Mouse (Mus musculus) lung, postnatal 14 days (tissue): ENCODE data around the gene Ttll11.

Experiments
- DNase-seq: peaks from one replicate; pipeline ENCODE4 v3.0.0; 2021

The Ttll11 gene

DNA sequence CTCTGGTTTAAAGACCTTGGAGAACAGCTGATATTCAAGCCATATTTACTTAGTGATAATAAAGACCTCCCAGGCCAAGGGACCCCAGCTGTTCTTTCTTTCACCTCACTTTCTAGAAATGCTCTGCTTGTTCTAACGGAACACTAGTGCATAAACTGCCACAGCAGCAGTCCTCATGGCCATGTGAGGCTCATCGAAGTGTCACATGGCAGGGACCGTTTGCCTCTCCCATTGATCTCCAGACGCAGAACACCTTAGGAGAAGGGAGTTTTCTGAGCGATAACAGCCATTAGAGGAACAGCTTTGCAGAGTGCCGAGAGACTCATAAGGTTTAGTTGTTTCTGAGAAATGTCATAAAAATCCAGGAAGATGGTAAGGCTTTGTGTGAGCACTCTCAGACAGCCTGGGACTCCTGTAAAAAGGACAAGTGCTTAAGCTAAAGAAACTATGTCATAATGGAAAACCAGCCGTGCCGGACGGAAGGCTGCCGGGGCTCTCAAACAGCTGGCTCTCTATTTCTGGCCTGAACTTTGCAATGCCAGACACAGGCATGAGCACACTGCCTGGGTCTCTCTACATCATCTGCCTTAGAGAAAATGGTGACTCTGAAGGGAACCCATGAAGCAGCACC lies 13.7 kb downstream of the Ttll11 start:
- DNase-seq = no peak

DNA sequence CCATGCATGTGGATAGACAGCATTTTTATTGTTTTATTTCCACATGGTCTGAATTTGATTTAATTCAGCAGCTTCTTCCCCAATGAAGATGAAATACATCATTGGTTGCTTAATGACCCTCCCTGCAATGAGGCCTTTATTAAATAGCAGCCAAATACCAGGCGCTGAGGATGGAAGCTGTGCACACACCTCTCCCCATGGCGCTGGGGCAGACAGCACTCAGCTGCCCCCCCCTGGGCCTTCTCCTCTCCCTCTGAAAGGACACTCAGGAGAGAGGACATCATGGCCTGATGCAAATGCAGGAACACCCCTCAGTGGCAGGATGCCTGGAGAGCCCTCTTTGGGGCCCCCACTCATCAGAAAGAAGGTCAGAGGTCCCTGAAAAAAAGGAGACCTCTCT lies 16.4 kb downstream of the Ttll11 start:
- no peak for DNase-seq

DNA sequence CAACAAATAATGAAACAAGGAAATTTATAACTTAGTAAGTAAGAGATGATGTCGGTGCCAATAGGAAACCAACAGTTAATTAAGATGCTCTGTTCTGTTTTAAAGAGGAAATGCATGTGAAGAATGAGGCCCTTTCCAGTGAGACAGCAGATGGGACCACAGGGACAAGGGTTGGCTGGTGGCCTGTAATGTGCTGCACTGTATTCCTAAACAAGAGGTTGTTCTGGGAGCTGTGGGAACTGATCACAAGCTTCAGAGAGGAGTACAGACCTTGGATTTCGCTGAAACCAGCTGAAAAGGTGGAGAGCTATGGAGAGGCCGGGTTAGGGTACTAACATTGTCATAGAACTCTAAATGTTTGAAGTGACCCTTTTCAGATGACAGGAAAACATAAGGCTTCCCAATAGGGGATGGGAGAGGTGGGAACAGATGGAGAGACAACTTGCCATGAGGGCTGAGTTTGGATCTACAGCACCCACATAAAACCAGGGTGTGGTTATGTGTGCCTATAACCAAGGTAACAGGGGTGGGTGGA lies 18.1 kb downstream of the Ttll11 start:
- no peak for DNase-seq

DNA sequence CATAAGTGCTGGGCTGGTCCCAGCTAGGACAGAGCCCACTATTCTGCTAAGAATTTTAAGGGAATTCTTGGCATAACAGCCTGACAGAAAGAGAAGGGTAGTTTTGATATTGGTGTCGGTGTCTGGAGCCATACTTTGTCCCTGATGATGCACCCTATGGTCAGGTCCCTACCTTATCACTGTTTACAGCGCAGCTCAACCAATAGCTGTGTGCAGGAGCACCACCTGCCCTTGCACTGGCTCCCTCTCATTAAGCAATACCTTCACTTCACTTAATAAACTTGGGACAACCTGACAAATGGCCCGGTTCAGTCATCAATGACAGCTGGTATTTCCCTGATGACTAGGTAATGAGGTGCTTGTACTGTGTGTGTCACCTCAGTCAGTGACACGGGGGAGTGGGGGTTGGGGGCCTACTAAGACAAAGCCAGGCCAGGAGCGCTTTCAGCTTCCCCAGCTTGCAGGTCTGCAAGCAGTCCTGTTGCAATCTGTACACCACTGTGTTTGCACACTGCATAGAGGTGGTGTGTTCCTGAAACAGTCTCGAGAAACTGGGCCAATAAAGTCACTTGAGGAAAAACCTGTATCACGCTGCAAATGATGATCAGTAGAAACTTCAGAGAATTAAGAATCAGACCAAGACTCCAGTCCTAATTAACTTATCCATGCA lies 22.1 kb downstream of the Ttll11 start:
- no peak for DNase-seq

DNA sequence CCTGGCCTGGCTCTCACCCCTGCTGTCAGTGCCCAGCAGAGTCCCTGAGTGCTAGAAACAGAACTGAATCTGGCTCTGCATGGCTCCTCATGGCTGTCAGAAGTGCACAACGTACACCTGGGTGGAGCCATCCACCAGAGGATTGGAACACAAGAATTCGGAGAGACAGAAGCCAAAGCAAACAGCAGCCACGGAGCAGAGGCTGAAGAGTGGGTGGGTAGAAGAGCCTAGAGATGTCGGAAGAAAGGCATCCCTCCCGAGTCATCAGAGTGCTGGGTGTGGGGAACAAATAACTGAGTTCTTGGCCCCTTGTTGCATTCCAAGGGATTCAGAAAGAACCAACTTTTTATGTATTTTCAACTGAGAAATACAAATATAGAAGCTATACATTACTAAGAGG lies 24.5 kb downstream of the Ttll11 start:
- no peak for DNase-seq

DNA sequence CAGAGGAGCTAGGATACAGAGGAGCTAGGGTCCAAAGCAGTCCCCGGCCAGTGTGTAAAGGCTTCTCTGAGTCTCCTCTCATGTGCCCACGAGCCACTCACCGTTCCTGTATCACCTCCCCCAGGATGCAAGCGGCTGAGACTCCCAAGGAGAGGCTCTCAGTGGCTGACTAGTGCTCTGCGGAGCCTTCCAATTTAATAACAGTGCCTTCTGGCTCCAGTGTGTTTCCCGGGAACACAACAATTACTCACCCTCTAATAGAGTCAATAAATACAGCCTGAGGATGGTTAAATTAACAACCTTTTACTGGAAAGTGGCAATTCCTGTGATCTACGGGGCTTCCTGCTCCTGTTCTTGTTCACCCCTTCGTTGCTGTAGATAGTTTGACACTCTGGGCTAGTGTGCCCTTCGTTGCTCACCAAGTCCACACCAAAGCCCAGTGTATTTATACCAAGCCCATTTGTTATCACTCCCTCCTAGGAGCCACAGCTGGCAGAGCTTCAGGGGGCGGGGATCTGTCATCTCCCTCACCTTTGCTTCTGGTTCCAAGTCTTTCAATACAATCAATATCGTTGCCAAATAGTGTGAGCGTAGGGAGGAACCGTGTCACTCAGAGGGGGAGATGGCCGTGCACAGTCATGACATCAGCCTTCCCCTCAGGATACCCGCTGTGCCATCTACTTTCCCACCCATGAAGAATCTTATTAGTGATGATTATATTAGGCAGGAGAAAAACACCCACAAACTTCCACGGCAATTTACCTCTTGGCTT lies 27.3 kb downstream of the Ttll11 start:
- no peak for DNase-seq

DNA sequence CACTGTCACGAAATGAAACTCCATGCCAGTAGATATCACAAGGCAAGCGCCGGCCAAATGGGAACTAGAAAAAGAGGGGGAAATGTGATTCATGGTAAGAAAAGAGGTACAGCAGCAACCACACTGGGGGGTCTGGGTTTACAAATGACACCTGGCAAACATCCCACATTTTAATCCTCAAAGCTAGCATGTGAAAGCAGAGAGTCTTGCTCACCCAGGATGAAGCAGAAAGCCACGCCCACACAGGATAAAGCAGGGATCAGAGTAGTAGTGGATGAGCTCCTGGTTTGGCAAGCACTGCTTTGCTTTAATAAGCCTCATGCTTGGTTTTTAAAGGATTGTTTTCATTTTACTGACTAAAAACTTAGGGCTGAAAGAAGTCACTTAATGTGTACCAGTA lies 34.8 kb downstream of the Ttll11 start:
- DNase-seq = no peak

DNA sequence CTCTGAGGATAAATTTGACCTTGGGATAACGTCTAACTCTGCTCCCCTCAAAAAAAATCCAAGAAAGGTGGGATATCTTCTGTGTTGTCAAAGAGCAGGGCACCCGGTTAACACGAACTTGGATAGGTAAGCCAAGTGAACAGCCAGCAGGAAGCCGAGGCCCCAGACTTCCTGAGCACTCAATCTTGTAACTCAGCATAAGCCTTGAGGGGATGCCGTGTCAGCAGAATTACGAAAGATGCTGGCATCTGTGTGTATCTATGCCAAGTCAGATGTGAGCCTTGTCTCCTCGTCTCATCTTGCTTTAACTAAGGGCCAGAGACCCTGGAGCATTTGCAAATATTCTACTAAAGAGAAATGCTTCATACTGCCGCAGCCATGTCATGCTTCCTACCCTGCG lies 36.8 kb downstream of the Ttll11 start:
- no peak for DNase-seq

DNA sequence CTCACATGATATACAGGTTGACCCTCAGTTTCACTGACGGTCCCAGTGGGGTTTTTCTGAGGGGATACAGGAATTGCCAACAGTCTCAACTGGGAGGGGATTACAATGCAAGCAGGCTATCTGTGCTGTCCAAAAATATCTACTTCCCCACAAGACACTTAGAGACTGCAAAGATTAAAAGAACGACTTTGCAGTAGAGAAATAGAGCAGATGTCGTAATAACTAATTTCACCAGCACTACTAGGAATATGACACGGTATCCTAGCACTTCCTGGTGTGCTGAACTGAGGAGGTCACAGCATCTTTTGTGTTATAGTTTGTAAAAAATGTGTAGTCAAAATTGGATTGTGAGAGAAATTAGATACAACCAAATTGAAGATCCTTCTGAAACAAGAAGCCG lies 44.7 kb downstream of the Ttll11 start:
- DNase-seq = no peak

DNA sequence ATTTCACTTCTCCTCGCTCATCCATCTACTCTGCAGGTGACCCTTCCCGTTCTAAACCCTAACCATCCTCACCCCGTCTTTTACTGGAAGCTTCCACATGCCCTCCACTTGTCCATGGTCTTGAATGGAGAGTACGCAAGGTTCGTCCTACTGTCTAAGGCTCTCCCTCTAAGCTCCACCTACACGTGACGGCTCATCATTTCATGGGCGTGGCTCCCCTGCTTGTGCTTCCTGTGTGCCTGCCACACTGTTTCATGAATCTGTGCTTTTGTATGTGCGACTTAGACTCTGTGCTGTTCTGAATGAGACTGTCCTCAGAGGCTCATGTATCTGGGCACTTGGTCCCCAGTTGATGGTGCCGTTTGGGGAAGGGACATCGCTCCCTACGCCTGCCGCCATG lies 46.6 kb downstream of the Ttll11 start:
- DNase-seq = no peak

DNA sequence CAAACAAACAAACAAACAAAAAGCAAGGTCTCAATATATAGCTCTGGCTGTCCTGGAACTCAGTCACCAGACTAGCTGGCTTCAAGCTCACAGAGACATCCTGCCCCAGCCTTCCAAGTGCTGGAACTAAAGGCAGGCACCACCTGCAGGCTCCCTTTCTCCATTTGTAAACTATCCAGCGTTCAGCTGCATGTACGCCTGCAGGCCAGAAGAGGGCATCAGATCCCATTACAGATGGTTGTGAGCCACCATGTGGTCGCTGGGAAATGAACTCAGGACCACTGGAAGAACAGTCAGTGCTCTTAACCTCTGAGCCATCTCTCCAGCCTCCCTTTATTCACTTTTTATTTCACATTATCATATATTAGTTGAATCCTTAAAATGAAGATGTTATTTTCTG lies 48.1 kb downstream of the Ttll11 start:
- no peak for DNase-seq

DNA sequence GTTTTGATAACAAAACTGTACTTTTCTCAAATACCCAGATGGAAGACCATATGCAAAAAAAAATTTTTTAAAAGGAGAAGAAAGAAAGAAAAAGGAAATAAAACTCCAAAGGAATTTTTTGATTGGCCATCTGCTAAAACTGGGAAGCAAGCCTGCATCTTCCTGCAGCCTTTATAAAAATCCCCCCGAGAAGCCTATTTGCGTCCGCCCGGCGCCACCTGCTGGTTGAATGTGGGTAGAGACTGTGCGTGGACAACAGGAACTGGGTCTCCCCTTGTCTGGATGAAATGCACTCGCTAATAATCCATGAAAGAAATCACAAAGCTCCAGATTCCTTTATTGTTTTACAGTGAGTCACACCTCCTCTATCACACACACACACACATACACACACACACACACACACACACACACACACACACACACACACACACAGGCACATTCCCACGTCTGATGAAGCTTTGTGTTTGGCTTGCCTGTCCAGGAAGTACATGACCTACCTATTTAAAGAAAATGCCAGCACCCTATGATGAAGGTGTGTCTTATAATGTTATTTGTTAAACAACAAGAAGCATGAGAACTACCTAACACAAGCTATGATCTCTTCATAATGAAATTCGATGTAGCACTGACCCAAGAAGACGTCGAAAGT lies 49.1 kb downstream of the Ttll11 start:
- DNase-seq = peak; percentile 89

DNA sequence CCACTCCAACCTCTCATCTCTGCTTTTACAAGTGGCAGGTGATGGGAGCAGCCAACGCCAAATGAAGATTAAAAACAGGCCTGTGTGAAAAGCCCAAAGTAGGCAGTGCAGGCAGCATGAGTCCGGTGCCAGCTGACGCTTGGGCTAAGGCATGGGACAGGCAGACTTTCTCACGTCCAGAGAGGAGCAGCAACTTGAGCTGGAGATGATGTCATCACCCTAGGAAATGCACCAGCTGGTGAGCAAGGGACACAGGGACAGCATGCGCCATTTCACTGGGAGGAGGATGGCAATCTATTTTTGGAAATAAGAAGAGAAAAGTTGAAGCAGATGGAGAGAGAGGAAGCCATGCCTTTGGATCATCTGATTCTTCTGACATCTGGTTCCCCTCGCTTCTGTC lies 51.6 kb downstream of the Ttll11 start:
- DNase-seq = peak; percentile 7

DNA sequence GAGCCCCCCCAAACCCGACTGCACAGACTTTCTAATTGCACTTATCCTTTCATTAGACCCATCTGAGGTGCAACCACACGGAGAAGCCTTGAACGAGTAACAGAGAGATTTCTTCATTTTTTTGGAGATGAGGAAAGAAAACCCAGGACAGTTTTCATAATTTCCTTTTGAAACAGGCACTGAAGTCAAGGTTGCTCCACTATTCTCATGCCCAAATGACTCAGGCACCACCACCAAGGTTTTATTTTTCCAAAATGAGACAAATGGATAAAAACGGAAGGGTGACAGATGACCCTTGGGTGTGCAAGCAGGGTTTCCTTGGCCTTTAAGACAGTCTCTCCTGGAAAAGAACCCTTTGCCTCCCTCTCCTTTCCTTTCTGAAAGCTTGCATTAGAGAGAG lies 54.8 kb downstream of the Ttll11 start:
- no peak for DNase-seq

DNA sequence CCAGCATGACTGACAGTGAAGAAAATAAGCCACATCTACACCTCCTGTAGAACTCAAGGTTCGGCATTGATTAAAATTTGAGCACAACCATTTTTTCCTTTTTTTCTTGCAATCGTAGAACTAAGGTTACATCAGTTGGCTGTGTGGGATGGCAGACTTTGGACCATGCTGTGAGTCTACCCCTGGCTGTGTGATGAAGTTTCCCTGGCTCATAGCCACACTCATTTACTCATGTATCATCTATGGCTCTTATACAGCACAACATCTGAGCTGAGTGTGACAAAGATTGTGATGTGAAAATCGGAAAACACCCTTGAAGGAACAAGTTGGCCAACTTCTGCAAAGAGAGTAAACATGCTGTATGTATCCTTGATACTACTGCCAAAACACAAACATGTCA lies 56.8 kb downstream of the Ttll11 start:
- no peak for DNase-seq

DNA sequence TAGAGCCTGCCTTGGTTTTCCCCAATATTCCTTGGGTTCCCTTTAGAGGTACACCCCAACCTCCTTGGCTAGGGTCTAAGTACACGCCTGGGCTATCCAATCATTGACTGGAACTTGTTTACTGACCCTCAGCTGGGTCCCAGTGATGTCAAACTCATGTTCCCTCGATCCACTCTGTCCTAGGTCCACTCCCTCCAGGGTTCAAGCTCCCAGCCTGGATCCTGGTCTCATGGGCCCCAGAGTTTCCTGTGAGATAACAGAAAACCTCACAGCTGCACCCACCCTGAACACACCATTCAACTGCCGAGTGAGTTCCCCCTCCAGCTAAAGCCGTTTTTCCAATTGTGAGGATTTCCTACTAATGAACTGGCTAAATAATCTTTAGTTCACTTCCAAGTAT lies 67.6 kb downstream of the Ttll11 start:
- DNase-seq = no peak

DNA sequence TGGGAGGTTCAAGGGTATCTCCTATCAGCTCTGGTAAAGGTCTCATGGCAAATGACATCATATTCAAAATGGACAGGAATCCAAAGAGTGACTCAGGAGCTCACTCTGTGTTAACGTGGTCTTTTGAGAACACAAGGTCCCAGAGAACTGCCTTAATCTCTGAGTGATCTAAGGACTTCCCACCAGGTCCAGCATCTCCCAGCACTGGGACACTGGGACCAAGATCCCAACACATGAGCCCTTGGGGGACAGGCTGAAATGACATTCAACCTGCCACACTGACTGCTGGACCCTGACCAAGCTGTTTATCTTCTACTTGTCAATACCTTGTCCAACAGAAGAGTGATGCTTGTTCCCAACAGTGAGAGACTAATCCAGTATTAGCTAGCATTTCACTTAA lies 68.0 kb downstream of the Ttll11 start:
- DNase-seq = no peak

DNA sequence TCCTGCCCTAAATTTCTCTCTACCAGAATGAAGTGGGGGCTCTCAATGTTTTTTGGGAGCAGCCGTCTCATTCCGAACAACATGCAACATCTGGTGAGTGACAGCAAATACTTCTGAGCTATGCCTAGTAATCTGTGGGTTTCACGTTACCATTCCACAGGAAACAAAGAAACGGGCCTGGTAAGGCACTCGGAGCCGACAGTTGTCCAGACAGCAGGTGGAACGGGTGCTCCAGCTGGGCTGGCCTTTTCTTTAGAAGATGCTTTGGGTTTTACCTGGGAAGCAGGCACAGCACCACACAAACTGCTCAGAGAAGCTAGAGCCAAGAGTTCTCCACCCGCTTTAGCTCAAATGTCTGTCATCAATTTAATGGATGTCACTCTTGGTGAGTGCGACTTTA lies 69.0 kb downstream of the Ttll11 start:
- no peak for DNase-seq

DNA sequence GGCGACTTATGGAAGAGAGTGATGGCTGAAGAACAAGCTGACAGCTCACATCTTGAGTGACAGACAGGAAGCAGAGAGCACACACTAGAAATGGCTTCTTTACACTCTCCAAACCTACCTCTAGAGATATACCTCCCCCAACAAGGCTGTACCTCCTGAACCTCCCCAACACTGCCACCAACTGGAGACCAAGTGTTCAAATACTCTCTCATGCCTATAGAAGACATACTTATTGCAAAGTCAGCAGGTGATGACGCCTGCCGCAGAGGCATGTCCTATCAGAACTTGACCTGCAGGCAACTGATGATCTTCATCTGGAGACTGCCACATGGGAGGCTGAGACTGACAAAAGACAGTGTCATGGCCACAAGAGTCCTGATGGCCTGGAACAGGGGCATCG lies 70.4 kb downstream of the Ttll11 start:
- DNase-seq = no peak

DNA sequence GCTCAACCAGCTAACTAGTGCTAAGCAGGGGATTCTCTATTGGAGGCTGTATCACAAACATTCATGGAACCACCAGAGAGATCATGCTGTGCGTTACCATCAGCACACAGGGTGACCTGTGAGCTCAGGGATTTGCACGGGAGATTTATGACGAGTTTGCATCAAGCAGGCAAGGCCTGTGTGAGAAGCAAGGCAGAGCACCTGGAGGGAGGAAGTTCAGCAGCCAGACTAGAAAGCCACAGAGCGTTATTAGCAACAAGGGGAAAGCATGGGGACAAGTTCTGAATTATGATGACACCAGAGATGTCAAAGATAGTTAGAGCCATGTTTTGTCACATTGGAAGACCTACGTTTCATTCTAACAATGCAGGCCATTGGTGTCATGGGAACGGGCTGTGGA lies 72.1 kb downstream of the Ttll11 start:
- DNase-seq = no peak

DNA sequence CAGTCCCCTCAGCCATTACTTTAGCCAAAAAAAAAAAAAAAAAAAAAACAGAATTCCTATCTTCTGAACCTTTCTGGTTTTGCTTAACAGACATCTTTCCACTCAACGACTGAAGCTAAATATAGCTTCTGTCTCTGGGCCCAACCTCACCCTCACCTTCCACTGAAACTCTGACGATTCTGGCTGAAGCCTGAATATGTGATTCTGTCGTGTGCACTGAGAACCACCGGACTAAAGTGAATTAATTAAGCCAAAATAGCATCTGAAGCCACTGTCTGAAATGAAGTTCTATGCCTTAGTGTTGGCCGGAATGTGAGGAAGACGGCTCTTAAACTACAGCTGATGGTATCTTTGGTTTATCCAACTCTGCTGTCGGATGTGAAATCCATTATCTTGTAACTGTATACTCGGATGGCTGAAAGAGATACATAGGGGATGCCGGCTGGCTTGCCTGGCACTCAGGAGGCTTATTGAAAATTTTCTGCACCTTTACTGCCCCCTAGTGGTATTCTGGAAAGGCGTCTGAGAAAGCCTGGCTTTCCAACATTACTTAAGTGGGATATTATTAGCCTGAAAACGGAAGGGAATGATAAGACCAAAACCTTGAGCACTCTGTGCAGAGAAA lies 73.4 kb downstream of the Ttll11 start:
- peak; percentile 70 for DNase-seq

DNA sequence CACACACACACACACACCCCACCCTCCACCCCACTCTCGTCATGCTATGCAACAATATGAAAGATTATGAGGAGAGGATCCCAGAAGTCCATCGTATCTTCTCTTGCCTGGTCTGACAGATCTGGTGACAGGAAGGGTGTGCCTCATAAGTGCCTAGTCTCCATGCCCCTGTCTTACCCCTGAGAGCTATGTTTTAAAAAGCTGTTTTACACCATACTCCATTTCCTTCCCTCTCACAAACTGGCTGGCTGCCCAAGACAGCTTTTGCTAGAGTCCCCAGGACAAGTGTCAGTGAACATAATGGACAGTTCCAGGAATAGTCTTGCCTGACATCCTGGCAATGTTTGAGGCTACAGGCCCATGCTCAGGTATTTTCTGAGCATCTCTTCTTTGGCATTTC lies 78.9 kb downstream of the Ttll11 start:
- DNase-seq = peak; percentile 51

DNA sequence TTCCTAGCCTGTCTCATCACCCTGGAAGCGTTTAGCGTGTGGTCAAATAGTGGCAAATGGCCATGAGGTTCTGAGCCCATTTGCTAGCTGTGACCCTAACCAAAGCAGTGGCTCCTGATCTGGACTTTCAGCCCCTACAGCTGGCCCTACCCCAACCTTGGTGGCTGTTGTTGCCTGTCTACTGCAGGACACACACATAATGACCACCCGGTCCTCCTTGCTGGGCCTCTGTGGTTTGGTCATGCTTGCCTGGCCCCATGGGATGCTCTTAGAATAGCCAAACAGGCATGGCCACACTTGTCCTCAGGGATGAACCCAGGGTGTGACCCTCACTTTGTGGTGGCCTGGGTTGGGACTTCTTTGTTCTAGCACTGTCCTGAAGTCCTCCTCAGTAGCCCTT lies 80.0 kb downstream of the Ttll11 start:
- no peak for DNase-seq
